Mouse (Mus musculus): ENCODE measurements around the gene Pex14. TPM values are rescaled to one million over a fixed set of nuclear protein-coding genes. Genes with fewer than 3 reads are reported as not detected.

The Pex14 gene
- polyA plus RNA-seq, 1 experiment from 2014 or later = 46.8 TPM

DNA sequence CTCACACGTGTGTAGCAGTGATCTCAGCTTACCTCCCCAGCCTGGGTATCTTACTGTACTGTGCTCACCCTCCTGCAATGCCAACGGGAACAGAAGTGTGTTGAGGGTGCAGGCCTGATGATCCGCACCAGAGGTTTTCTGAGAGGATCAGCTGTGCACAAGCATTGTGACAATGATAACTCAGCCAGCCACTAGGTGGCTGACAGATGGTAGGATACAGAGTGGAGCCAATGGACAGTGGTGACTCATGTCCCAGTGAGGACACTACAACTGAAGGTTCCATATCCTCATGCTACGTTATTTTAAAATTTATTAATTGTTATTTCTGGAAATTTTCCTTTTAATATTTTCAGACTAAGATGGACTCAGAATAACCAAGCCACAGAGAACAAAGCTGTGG is 68.2 kb downstream of the Pex14 start:
- Histone ChIP-seq H3K4me2 (no peak overlapping the region), H3K27ac (ENCODE audit: low read depth, low read length) (no peak overlapping the region), H3K4me1 (replicated peaks; ENCODE audit: control insufficient read depth, insufficient read depth, low read length) (no peaks in the 10 kb centered on the region), H3K9ac (ENCODE audit: low read depth, low read length) (no peak overlapping the region), H3K9me3 (ENCODE audit: control insufficient read depth, low read length) (no peaks in the 10 kb centered on the region), H3K27me3 (replicated peaks; ENCODE audit: control insufficient read depth, insufficient read depth, low read length) (no peaks in the 10 kb centered on the region), H3K4me3 (ENCODE audit: low read depth, low read length) (no peak overlapping the region), H3K36me3 (ENCODE audit: control insufficient read depth, insufficient read depth, low read length) (no peaks in the 10 kb centered on the region; the same call in 1 of the 2 replicates)
- WGBS = 75% methylated on average over 4 of the region's 4 CpGs
- ATAC-seq (replicated peaks; ENCODE audit: low FRiP score) (no peak), DNase-seq (ENCODE audit: low spot score) (no peak)

DNA sequence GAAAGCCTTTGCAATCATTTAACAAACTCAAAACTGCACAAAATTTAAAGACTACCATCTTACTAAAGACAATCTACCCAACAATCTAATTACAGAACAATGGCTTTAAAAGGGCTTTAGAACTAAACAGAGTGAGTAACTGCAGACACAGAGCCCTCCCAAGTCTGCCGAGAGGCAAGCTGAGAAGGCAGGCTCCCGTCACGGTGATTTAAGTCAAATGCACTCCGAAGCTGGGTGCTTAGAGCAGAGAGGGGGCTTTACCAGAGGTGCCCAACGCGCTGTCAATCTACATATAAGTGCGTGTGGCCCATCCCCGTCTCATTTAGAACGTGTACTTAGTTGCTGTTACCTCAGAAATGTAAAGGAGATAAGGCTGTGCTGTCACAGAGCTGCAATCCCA is 72.1 kb downstream of the Pex14 start:
- DNase-seq (ENCODE audit: low spot score) (no peak), ATAC-seq (replicated peaks; ENCODE audit: low FRiP score) (no peak)
- no peak overlapping the region for H3K4me3 ChIP-seq (ENCODE audit: low read depth, low read length)
- no peaks in the 10 kb centered on the region for H3K4me1 ChIP-seq (replicated peaks; ENCODE audit: control insufficient read depth, insufficient read depth, low read length)
- no peaks in the 10 kb centered on the region for H3K9me3 ChIP-seq (ENCODE audit: control insufficient read depth, low read length)
- no peak overlapping the region for H3K27ac ChIP-seq (ENCODE audit: low read depth, low read length)
- no peak overlapping the region for H3K9ac ChIP-seq (ENCODE audit: low read depth, low read length)
- no peak overlapping the region for H3K4me2 ChIP-seq
- H3K27me3 ChIP-seq (replicated peaks; ENCODE audit: control insufficient read depth, insufficient read depth, low read length) = no peaks in the 10 kb centered on the region
- 73% methylated on average over 9 of the region's 9 CpGs for WGBS
- H3K36me3 ChIP-seq (ENCODE audit: control insufficient read depth, insufficient read depth, low read length) = no peaks in the 10 kb centered on the region

DNA sequence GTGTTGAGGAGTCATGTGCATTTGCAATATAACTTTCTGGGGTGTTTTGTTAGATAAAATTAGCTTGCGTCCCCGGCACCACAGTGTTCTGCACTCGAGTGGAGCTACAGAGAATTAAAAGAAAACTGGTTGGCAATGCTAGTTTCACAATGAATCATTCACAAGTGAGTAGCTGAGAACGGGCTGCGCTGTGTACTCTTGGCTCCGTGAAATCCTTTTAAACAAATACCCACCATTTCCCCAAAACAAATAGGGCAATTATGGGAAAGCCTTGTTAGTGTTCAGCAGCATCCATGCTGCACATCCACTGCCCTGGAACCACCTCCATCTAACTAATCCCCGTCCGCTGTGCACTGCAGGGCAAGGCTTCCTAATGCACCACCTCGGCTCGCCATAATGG is 74.4 kb downstream of the Pex14 start:
- H3K27me3 ChIP-seq (replicated peaks; ENCODE audit: control insufficient read depth, insufficient read depth, low read length) = no peaks in the 10 kb centered on the region
- no peak overlapping the region for H3K4me3 ChIP-seq (ENCODE audit: low read depth, low read length)
- no peak overlapping the region for H3K27ac ChIP-seq (ENCODE audit: low read depth, low read length)
- no peak for DNase-seq (ENCODE audit: low spot score)
- no peaks in the 10 kb centered on the region for H3K36me3 ChIP-seq (ENCODE audit: control insufficient read depth, insufficient read depth, low read length)
- no peak for ATAC-seq (replicated peaks; ENCODE audit: low FRiP score)
- H3K4me1 ChIP-seq (replicated peaks; ENCODE audit: control insufficient read depth, insufficient read depth, low read length) = no peaks in the 10 kb centered on the region
- no peaks in the 10 kb centered on the region for H3K9me3 ChIP-seq (ENCODE audit: control insufficient read depth, low read length)
- no peak overlapping the region for H3K9ac ChIP-seq (ENCODE audit: low read depth, low read length)
- WGBS = 84% methylated on average over 10 of the region's 10 CpGs
- no peak overlapping the region for H3K4me2 ChIP-seq

DNA sequence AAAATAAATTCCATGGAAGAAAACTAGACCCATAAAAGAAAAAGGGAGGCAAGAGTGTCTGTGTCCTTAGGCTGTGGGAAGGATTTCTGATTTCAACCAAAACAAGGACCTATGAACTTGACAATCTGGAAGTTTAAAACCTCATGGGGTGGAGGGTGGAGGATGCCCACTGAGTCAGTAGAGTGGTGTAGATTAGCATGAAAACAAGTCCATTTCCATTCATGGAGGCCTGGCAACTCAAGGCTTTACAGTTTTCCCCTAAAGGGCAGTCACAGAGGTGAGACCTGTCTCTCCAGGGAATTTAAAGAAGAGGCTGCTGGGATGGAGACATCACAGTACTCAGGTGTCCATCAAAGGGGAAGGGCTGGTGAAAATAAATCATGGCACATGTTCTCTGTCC is 78.7 kb downstream of the Pex14 start:
- ATAC-seq (replicated peaks; ENCODE audit: low FRiP score) (no peak), DNase-seq (ENCODE audit: low spot score) (no peak)
- no peak overlapping the region for H3K9ac ChIP-seq (ENCODE audit: low read depth, low read length)

DNA sequence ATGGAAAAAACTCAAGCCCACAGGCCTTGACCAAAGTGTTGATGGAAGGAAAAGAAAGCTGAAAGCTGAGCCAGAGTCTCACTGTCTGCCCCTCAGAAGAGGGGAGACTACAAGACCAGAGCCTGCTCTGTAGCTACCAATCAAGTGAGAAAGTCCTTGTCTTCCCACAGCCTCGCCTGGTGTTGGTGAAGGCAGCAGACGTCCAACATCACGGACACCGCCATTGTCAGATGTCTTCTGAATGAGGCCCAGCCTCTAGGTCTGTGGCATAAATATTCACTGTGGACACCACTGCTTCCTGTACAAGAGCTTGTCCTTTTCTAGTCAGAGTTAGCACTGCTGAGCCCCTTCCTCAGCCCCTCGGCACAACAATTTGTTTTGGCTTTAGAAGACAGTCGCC is 80.2 kb downstream of the Pex14 start:
- Histone ChIP-seq H3K27me3 (replicated peaks; ENCODE audit: control insufficient read depth, insufficient read depth, low read length) (no peaks in the 10 kb centered on the region), H3K9ac (ENCODE audit: low read depth, low read length) (no peak overlapping the region), H3K36me3 (ENCODE audit: control insufficient read depth, insufficient read depth, low read length) (no peaks in the 10 kb centered on the region), H3K27ac (ENCODE audit: low read depth, low read length) (no peak overlapping the region), H3K4me1 (replicated peaks; ENCODE audit: control insufficient read depth, insufficient read depth, low read length) (no peaks in the 10 kb centered on the region), H3K4me3 (ENCODE audit: low read depth, low read length) (no peak overlapping the region), H3K4me2 (no peak overlapping the region), H3K9me3 (ENCODE audit: control insufficient read depth, low read length) (no peaks in the 10 kb centered on the region)
- 85% methylated on average over 6 of the region's 6 CpGs for WGBS
- ATAC-seq (replicated peaks; ENCODE audit: low FRiP score) = no peak
- DNase-seq (ENCODE audit: low spot score) = no peak

More for the DNA sequence above, 78.7 kb downstream of the Pex14 start:
- Histone ChIP-seq H3K4me2 (no peak overlapping the region), H3K4me1 (replicated peaks; ENCODE audit: control insufficient read depth, insufficient read depth, low read length) (no peaks in the 10 kb centered on the region), H3K36me3 (ENCODE audit: control insufficient read depth, insufficient read depth, low read length) (no peaks in the 10 kb centered on the region), H3K27ac (ENCODE audit: low read depth, low read length) (no peak overlapping the region), H3K9me3 (ENCODE audit: control insufficient read depth, low read length) (no peaks in the 10 kb centered on the region), H3K27me3 (replicated peaks; ENCODE audit: control insufficient read depth, insufficient read depth, low read length) (no peaks in the 10 kb centered on the region), H3K4me3 (ENCODE audit: low read depth, low read length) (no peak overlapping the region)

DNA sequence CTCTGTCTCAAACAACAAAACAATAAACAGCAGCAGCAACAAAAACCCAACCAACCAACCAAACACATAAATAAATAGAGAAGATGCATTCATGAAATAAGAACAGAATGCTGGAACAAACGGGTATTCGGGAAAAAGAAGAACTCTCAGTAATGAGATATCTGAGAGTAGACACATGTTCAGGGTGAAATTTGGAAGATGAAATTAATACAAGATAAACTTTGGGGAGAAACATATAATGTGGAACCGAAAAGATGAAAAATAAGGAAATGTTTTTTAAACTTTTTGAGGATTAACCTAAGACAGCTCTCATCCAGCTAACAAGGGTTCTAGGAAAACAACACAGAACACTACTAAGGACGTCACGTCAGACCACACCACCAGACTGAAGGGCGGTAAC is 92.9 kb downstream of the Pex14 start:
- no peak overlapping the region for H3K4me2 ChIP-seq
- no peak for ATAC-seq (replicated peaks; ENCODE audit: low FRiP score)
- WGBS = 86% methylated on average over 6 of the region's 6 CpGs
- DNase-seq (ENCODE audit: low spot score) = no peak
- no peak overlapping the region for H3K4me3 ChIP-seq (ENCODE audit: low read depth, low read length)
- H3K9me3 ChIP-seq (ENCODE audit: control insufficient read depth, low read length) = no peaks in the 10 kb centered on the region
- H3K27ac ChIP-seq (ENCODE audit: low read depth, low read length) = no peak overlapping the region
- no peaks in the 10 kb centered on the region for H3K4me1 ChIP-seq (replicated peaks; ENCODE audit: control insufficient read depth, insufficient read depth, low read length)
- H3K27me3 ChIP-seq (replicated peaks; ENCODE audit: control insufficient read depth, insufficient read depth, low read length) = no peaks in the 10 kb centered on the region
- H3K36me3 ChIP-seq (ENCODE audit: control insufficient read depth, insufficient read depth, low read length) = no peaks in the 10 kb centered on the region
- H3K9ac ChIP-seq (ENCODE audit: low read depth, low read length) = no peak overlapping the region

DNA sequence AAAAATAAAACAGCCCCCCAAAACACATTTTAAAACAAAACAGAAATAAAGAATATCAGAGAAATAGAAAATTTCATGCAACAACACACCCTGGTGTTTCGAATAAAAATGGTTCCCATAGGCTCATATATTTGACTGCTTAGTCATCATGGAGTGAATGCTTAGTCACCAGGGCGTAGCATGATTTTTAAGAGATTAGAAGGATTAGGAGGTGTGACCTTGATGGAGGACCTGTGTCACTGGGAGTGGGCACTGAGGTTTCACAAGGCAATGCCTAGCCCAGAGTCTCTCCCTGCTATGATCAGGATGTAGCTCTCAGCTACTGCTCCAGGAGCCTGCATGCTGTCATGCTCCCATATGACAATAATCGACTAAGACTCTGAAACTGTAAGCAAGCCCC is 93.6 kb downstream of the Pex14 start:
- Histone ChIP-seq H3K4me3 (ENCODE audit: low read depth, low read length) (no peak overlapping the region), H3K4me1 (replicated peaks; ENCODE audit: control insufficient read depth, insufficient read depth, low read length) (no peaks in the 10 kb centered on the region), H3K9me3 (ENCODE audit: control insufficient read depth, low read length) (no peaks in the 10 kb centered on the region), H3K36me3 (ENCODE audit: control insufficient read depth, insufficient read depth, low read length) (peaks cover 3% of the 10 kb centered on the region), H3K27ac (ENCODE audit: low read depth, low read length) (no peak overlapping the region), H3K4me2 (no peak overlapping the region), H3K27me3 (replicated peaks; ENCODE audit: control insufficient read depth, insufficient read depth, low read length) (no peaks in the 10 kb centered on the region), H3K9ac (ENCODE audit: low read depth, low read length) (no peak overlapping the region)
- whole genome bisulfite sequencing = 91% methylated on average over 3 of the region's 3 CpGs
- no peak for ATAC-seq (replicated peaks; ENCODE audit: low FRiP score)
- DNase-seq (ENCODE audit: low spot score) = no peak

DNA sequence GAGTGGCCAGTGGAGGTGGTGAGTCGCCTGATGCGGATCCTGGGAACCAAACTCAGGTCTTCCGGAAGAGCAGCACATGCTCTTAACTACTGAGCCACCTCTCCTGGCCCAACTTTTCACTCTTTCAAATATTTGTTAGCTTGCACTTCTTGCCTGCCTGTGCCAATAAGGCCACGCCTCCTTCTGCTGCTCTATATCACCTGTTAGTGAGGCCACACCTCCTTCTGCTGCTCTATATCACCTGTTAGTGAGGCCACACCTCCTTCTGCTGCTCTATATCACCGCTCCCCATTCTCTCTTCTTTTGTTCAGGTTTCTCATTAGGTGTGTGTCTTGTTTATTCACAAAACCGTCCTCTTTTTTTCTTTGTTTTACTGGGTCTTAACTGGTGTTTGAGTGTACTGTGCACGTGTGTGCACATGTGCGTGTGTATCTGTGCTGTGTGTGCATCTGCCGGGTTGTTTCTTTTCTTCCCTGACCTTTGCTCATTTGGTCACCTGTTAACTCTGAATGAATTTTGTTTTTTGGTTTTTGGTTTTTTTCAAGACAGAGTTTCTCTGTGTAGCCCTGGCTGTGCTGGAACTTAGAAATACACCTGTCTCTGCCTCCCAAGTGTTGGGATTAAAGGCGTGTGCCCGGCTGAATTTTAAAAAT is 97.1 kb downstream of the Pex14 start:
- DNase-seq (ENCODE audit: low spot score) (no peak), ATAC-seq (replicated peaks; ENCODE audit: low FRiP score) (no peak)
- no peak overlapping the region for H3K27ac ChIP-seq (ENCODE audit: low read depth, low read length)
- H3K9ac ChIP-seq (ENCODE audit: low read depth, low read length) = no peak overlapping the region
- no peaks in the 10 kb centered on the region for H3K27me3 ChIP-seq (replicated peaks; ENCODE audit: control insufficient read depth, insufficient read depth, low read length)
- H3K4me2 ChIP-seq = no peak overlapping the region
- H3K9me3 ChIP-seq (ENCODE audit: control insufficient read depth, low read length) = no peaks in the 10 kb centered on the region
- no peak overlapping the region for H3K4me3 ChIP-seq (ENCODE audit: low read depth, low read length)
- peaks cover 4% of the 10 kb centered on the region for H3K36me3 ChIP-seq (ENCODE audit: control insufficient read depth, insufficient read depth, low read length)
- 90% methylated on average over 11 of the region's 11 CpGs for WGBS
- H3K4me1 ChIP-seq (replicated peaks; ENCODE audit: control insufficient read depth, insufficient read depth, low read length) = no peaks in the 10 kb centered on the region

DNA sequence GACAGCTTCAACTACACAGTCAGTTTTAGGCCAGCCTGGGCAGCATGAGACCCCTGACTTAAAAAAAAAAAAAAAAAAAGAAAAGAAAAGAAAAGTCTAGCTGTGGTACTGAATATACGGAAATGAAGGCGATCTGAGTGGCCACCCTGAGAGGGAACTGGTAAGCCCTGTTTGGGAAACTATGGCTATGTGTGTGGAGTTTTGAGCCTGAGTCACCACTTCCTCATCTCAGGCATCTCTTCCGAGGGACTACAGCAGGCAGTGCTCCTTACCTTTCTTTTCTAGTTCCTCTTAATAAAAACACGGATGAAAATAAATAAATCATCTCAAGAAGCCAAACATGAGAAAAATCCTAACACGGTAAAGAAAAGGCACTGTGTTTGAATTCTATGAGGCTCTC is 98.2 kb downstream of the Pex14 start:
- H3K4me1 ChIP-seq (replicated peaks; ENCODE audit: control insufficient read depth, insufficient read depth, low read length) = no peaks in the 10 kb centered on the region
- DNase-seq (ENCODE audit: low spot score) = no peak
- H3K27me3 ChIP-seq (replicated peaks; ENCODE audit: control insufficient read depth, insufficient read depth, low read length) = no peaks in the 10 kb centered on the region
- no peak overlapping the region for H3K9ac ChIP-seq (ENCODE audit: low read depth, low read length)
- 79% methylated on average over 5 of the region's 5 CpGs for WGBS
- no peak overlapping the region for H3K4me3 ChIP-seq (ENCODE audit: low read depth, low read length)
- peaks cover 4% of the 10 kb centered on the region for H3K36me3 ChIP-seq (ENCODE audit: control insufficient read depth, insufficient read depth, low read length)
- no peak overlapping the region for H3K27ac ChIP-seq (ENCODE audit: low read depth, low read length)
- no peaks in the 10 kb centered on the region for H3K9me3 ChIP-seq (ENCODE audit: control insufficient read depth, low read length)
- ATAC-seq (replicated peaks; ENCODE audit: low FRiP score) = no peak
- H3K4me2 ChIP-seq = no peak overlapping the region
